Comparison of ENCODE assay signal across 14 mouse cellular contexts in the genomic region with DNA sequence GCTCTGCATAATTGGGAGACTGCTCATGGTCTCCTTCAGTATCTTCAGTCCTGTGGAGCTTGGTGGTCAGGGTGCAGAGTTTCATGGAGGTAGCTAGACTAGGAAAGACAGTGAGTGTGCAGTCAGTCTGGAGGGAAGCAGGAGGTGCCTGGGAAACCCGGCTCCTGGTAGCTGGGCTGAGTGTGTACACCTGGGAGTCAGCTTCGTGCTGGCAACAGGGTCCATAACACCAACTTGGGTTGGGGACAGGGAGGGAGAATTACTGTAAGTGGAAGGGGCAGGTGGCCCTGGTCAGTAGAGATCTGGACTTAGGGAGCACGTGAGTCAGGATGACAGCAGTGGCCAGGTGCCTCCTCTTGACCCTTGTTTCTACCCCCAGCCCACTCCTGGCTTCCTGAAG. TPM values are rescaled to one million over a fixed set of nuclear protein-coding genes. Genes with fewer than 3 reads are reported as not detected.
DNase-seq lines count a peak whose midpoint lies in the region; ATAC-seq and TF ChIP-seq lines count a peak whose summit lies in the region.
"Had no signal": no experiment of that assay in that cellular context is flagged by ENCODE, and none has a peak within 500 bp of the region (broad histone marks: within the 10 kb centered on the region; RNA-seq: fewer than 3 reads in every experiment).

No protein-coding gene starts in this region.

- no peak overlapping the region for H3K4me2 ChIP-seq in hindbrain, postnatal 0 days (ENCODE audit: low read depth, low read length)
- H3K4me2 ChIP-seq in lung, postnatal 0 days (replicated peaks; ENCODE audit: low read depth, low read length): no peak overlapping the region
- no peak overlapping the region for H3K4me2 ChIP-seq in stomach, embryonic 16.5 days (ENCODE audit: low read depth, low read length)
- H3K4me2 ChIP-seq: hindbrain, embryonic 12.5 days; limb, embryonic 12.5 days had no signal

- peak overlapping the region; percentile 95 for H3K27ac ChIP-seq in gastrocnemius, adult 2 months
- H3K27ac ChIP-seq in hindbrain, postnatal 0 days: 0 out of 2 replicates have a peak overlapping the region, but pooled peaks have one; percentile 8
- no peak overlapping the region for H3K27ac ChIP-seq in hindbrain, embryonic 10.5 days
- H3K27ac ChIP-seq in lung, postnatal 0 days (ENCODE audit: low read length): peak overlapping the region; percentile 71; the same call in 1 of the 2 replicates
- H3K27ac ChIP-seq in stomach, embryonic 16.5 days (ENCODE audit: low read length): peak overlapping the region; percentile 90
- H3K27ac ChIP-seq: hindbrain, embryonic 12.5 days; midbrain, embryonic 10.5 days had no signal

- no peak for TF ChIP-seq EP300 in lung, postnatal 0 days (IDR thresholded peaks at IDR 0.05)

- H3K4me1 ChIP-seq in hindbrain, postnatal 0 days (ENCODE audit: insufficient read depth, low read length): no peaks in the 10 kb centered on the region
- H3K4me1 ChIP-seq in hindbrain, embryonic 10.5 days (replicated peaks): peaks cover 52% of the 10 kb centered on the region
- peaks cover 12% of the 10 kb centered on the region for H3K4me1 ChIP-seq in lung, postnatal 0 days (ENCODE audit: insufficient read depth, low read depth, low read length)
- peaks cover 33% of the 10 kb centered on the region for H3K4me1 ChIP-seq in stomach, embryonic 16.5 days (ENCODE audit: control insufficient read depth, insufficient read depth, low read length)

- 74% methylated on average over 3 of the region's 3 CpGs for WGBS in hindbrain, postnatal 0 days
- WGBS in hindbrain, embryonic 10.5 days: 80% methylated on average over 3 of the region's 3 CpGs
- WGBS in lung, postnatal 0 days: 79% methylated on average over 2 of the region's 3 CpGs
- 80% methylated on average over 3 of the region's 3 CpGs for WGBS in stomach, embryonic 16.5 days

- intact Hi-C loops in gastrocnemius, adult 2 months (cut with DNase I): loop anchor here (2.0 kb wide), 1 partner anchor 17 kb away; no protein-coding TSS in a partner anchor

- ATAC-seq in hindbrain, postnatal 0 days: no peak
- ATAC-seq in lung, postnatal 0 days: no peak
- no peak for ATAC-seq in stomach, embryonic 16.5 days (ENCODE audit: insufficient read depth, low FRiP score)
- ATAC-seq in erythroblast, adult 5-6 weeks (replicated peaks; ENCODE audit: low FRiP score, poor library complexity, severe bottlenecking): no peak
- ATAC-seq: liver, postnatal 0 days had no signal

- 0 out of 2 replicates have a peak, but pooled peaks have one; percentile 16 for TF ChIP-seq CTCF in gastrocnemius, adult 2 months (IDR thresholded peaks at IDR 0.05)
- no peak for TF ChIP-seq CTCF in hindbrain, postnatal 0 days (IDR thresholded peaks at IDR 0.05; ENCODE audit: low read depth)
- no peak for TF ChIP-seq CTCF in lung, postnatal 0 days (IDR thresholded peaks at IDR 0.05)

- no peaks in the 10 kb centered on the region for H3K36me3 ChIP-seq in hindbrain, postnatal 0 days (ENCODE audit: insufficient read depth, low read length)
- no peaks in the 10 kb centered on the region for H3K36me3 ChIP-seq in hindbrain, embryonic 10.5 days
- H3K36me3 ChIP-seq in lung, postnatal 0 days (ENCODE audit: insufficient read depth, low read length): no peaks in the 10 kb centered on the region
- no peaks in the 10 kb centered on the region for H3K36me3 ChIP-seq in stomach, embryonic 16.5 days (ENCODE audit: control insufficient read depth, insufficient read depth, low read length)
- H3K36me3 ChIP-seq: hindbrain, embryonic 12.5 days; midbrain, embryonic 10.5 days had no signal

- H3K27me3 ChIP-seq in hindbrain, postnatal 0 days (ENCODE audit: insufficient read depth, low read length): no peaks in the 10 kb centered on the region
- peaks cover 20% of the 10 kb centered on the region for H3K27me3 ChIP-seq in hindbrain, embryonic 10.5 days (ENCODE audit: insufficient read depth, poor library complexity, severe bottlenecking)
- H3K27me3 ChIP-seq in lung, postnatal 0 days (replicated peaks; ENCODE audit: insufficient read depth, low read length): no peaks in the 10 kb centered on the region
- H3K27me3 ChIP-seq in stomach, embryonic 16.5 days (ENCODE audit: control insufficient read depth, insufficient read depth, low read length): no peaks in the 10 kb centered on the region

- DNase-seq in gastrocnemius, adult 2 months: peak; percentile 51
- DNase-seq in gastrocnemius, postnatal 10 days: no peak
- no peak for DNase-seq in hindbrain, postnatal 0 days (ENCODE audit: low spot score)
- no peak for DNase-seq in hindbrain, embryonic 10.5 days (ENCODE audit: low spot score)
- DNase-seq in lung, postnatal 0 days (ENCODE audit: low spot score): no peak
- DNase-seq in lung, adult 18-20 months: no peak
- DNase-seq: cerebellum, adult 9-10 months; liver, postnatal 0 days had no signal

- H3K9me3 ChIP-seq in hindbrain, postnatal 0 days (ENCODE audit: low read length): no peaks in the 10 kb centered on the region
- H3K9me3 ChIP-seq in hindbrain, embryonic 10.5 days: no peaks in the 10 kb centered on the region
- H3K9me3 ChIP-seq in lung, postnatal 0 days (ENCODE audit: low read length): no peaks in the 10 kb centered on the region
- H3K9me3 ChIP-seq in stomach, embryonic 16.5 days (replicated peaks; ENCODE audit: control insufficient read depth, low read length): no peaks in the 10 kb centered on the region
- H3K9me3 ChIP-seq: hindbrain, embryonic 12.5 days; limb, embryonic 12.5 days; midbrain, embryonic 10.5 days had no signal

- H3K4me3 ChIP-seq in gastrocnemius, adult 2 months: no peak overlapping the region
- no peak overlapping the region for H3K4me3 ChIP-seq in hindbrain, postnatal 0 days (ENCODE audit: low read length)
- no peak overlapping the region for H3K4me3 ChIP-seq in hindbrain, embryonic 10.5 days
- H3K4me3 ChIP-seq in lung, postnatal 0 days (ENCODE audit: low read depth, low read length): no peak overlapping the region
- H3K4me3 ChIP-seq in stomach, embryonic 16.5 days (replicated peaks; ENCODE audit: low read length): no peak overlapping the region
- H3K4me3 ChIP-seq: hindbrain, embryonic 12.5 days; limb, embryonic 12.5 days; midbrain, embryonic 10.5 days had no signal

- H3K9ac ChIP-seq in hindbrain, postnatal 0 days (replicated peaks; ENCODE audit: low read length): no peak overlapping the region
- H3K9ac ChIP-seq in lung, postnatal 0 days (replicated peaks; ENCODE audit: low read depth): no peak overlapping the region
- H3K9ac ChIP-seq in stomach, embryonic 16.5 days (ENCODE audit: low read length): no peak overlapping the region; the same call in 1 of the 2 replicates
- H3K9ac ChIP-seq: hindbrain, embryonic 12.5 days; limb, embryonic 12.5 days; liver, postnatal 0 days had no signal

RNA-seq across cellular contexts. Expression of a gene that starts 5.9 kb away (rescaled TPM):
- total RNA-seq in gastrocnemius, adult 2 months (2021): 100 to 1,000 TPM; 143 to 146 TPM
- 10 to 100 TPM; 22.5 to 23.1 TPM for total RNA-seq in gastrocnemius, postnatal 10 days (2021)
- 9.3 and 10.3 TPM in 2 replicates for total RNA-seq in hindbrain, postnatal 0 days (2014; rRNA removed)
- polyA plus RNA-seq in hindbrain, postnatal 0 days (2015; fragmentation: Nextera tagmentation; extraction: Ambion mirVana): 5.3 and 6.5 TPM in 2 replicates
- 4.8 and 5.1 TPM in 2 replicates for polyA plus RNA-seq in hindbrain, embryonic 10.5 days (2016; fragmentation: Nextera tagmentation; extraction: Ambion mirVana)
- 7.8 and 11.8 TPM in 2 replicates for polyA plus RNA-seq in lung, postnatal 0 days (2015; fragmentation: Nextera tagmentation; extraction: Ambion mirVana)
- 12.9 and 13.3 TPM in 2 replicates for polyA plus RNA-seq in stomach, embryonic 16.5 days (2015; fragmentation: Nextera tagmentation; extraction: Ambion mirVana)
- 3.3 and 11.3 TPM in 2 replicates for total RNA-seq in erythroblast, adult 5-6 weeks (2015; ENCODE audit: low replicate concordance)
- total RNA-seq in erythroblast, adult 5-6 weeks (2017; ENCODE audit: low replicate concordance): 6.0 and 15.7 TPM in 2 replicates

RNA-seq across cellular contexts. Expression of a gene that starts 24.1 kb away (rescaled TPM):
- 10 to 100 TPM; 23.7 to 32.4 TPM for total RNA-seq in gastrocnemius, adult 2 months (2021)
- total RNA-seq in gastrocnemius, postnatal 10 days (2021): 10 to 100 TPM; 24.4 to 27.2 TPM
- 44.1 and 52.3 TPM in 2 replicates for total RNA-seq in hindbrain, postnatal 0 days (2014; rRNA removed)
- polyA plus RNA-seq in hindbrain, postnatal 0 days (2015; fragmentation: Nextera tagmentation; extraction: Ambion mirVana): 69.1 and 75.3 TPM in 2 replicates
- polyA plus RNA-seq in hindbrain, embryonic 10.5 days (2016; fragmentation: Nextera tagmentation; extraction: Ambion mirVana): 79.0 and 82.1 TPM in 2 replicates
- polyA plus RNA-seq in lung, postnatal 0 days (2015; fragmentation: Nextera tagmentation; extraction: Ambion mirVana): 73.1 and 74.2 TPM in 2 replicates
- polyA plus RNA-seq in stomach, embryonic 16.5 days (2015; fragmentation: Nextera tagmentation; extraction: Ambion mirVana): 66.9 and 67.0 TPM in 2 replicates
- total RNA-seq in erythroblast, adult 5-6 weeks (2015; ENCODE audit: low replicate concordance): 7.9 and 14.2 TPM in 2 replicates
- total RNA-seq in erythroblast, adult 5-6 weeks (2017; ENCODE audit: low replicate concordance): 13.0 and 14.1 TPM in 2 replicates

RNA-seq across cellular contexts. Expression of a gene that starts 33.1 kb away (rescaled TPM):
- total RNA-seq in gastrocnemius, adult 2 months (2021): under 1 TPM; 0.20 to 0.36 TPM
- total RNA-seq in gastrocnemius, postnatal 10 days (2021): under 1 TPM; 0.54 to 0.77 TPM
- not detected in 2 replicates for total RNA-seq in hindbrain, postnatal 0 days (2014; rRNA removed)
- polyA plus RNA-seq in hindbrain, postnatal 0 days (2015; fragmentation: Nextera tagmentation; extraction: Ambion mirVana): 0.15 and 0.30 TPM in 2 replicates
- polyA plus RNA-seq in hindbrain, embryonic 10.5 days (2016; fragmentation: Nextera tagmentation; extraction: Ambion mirVana): 0.27 and 0.39 TPM in 2 replicates
- 74.9 and 82.4 TPM in 2 replicates for polyA plus RNA-seq in lung, postnatal 0 days (2015; fragmentation: Nextera tagmentation; extraction: Ambion mirVana)
- 9.4 and 9.5 TPM in 2 replicates for polyA plus RNA-seq in stomach, embryonic 16.5 days (2015; fragmentation: Nextera tagmentation; extraction: Ambion mirVana)
- not detected in 2 replicates for total RNA-seq in erythroblast, adult 5-6 weeks (2015; ENCODE audit: low replicate concordance)
- total RNA-seq in erythroblast, adult 5-6 weeks (2017; ENCODE audit: low replicate concordance): not detected in 2 replicates
- polyA plus RNA-seq: large intestine, adult 2 months had no signal

RNA-seq across cellular contexts. Expression of a gene that starts 35.9 kb away (rescaled TPM):
- total RNA-seq in gastrocnemius, adult 2 months (2021): 1 to 10 TPM; 5.8 to 5.9 TPM
- 10 to 100 TPM in 1 of 2 experiments, 1 to 10 TPM in 1; 9.0 to 11.5 TPM for total RNA-seq in gastrocnemius, postnatal 10 days (2021)
- total RNA-seq in hindbrain, postnatal 0 days (2014; rRNA removed): 6.7 and 8.7 TPM in 2 replicates
- 1.5 and 1.6 TPM in 2 replicates for polyA plus RNA-seq in hindbrain, postnatal 0 days (2015; fragmentation: Nextera tagmentation; extraction: Ambion mirVana)
- polyA plus RNA-seq in hindbrain, embryonic 10.5 days (2016; fragmentation: Nextera tagmentation; extraction: Ambion mirVana): 5.5 and 5.8 TPM in 2 replicates
- polyA plus RNA-seq in lung, postnatal 0 days (2015; fragmentation: Nextera tagmentation; extraction: Ambion mirVana): 8.2 and 8.6 TPM in 2 replicates
- polyA plus RNA-seq in stomach, embryonic 16.5 days (2015; fragmentation: Nextera tagmentation; extraction: Ambion mirVana): 2.1 and 2.7 TPM in 2 replicates
- not detected in 2 replicates for total RNA-seq in erythroblast, adult 5-6 weeks (2015; ENCODE audit: low replicate concordance)
- total RNA-seq in erythroblast, adult 5-6 weeks (2017; ENCODE audit: low replicate concordance): 0.84 TPM in 1 of 2 replicates, not detected in the other

Comparison
In these comparisons a context has a peak if more than half of its experiments do, and no peak if none do; other contexts are left out.
1. RNA of a gene that starts 5.9 kb away (total RNA-seq): 143 to 146 TPM in gastrocnemius, adult 2 months; 22.5 to 23.1 TPM in gastrocnemius, postnatal 10 days, 3.3 to 15.7 TPM in erythroblast, adult 5-6 weeks and 9.3 to 10.3 TPM in hindbrain, postnatal 0 days; every median in the first group is over 4 times any median in the second.